Mouse (Mus musculus): ENCODE results near the gene Tbc1d8. TPM values are rescaled to one million over a fixed set of nuclear protein-coding genes. Genes with fewer than 3 reads are reported as not detected.

Gene Tbc1d8
- polyA plus RNA-seq, 1 experiment from 2014 or later, result 9.9 TPM

- no peak overlapping the region for H3K27ac ChIP-seq
- ATAC-seq (replicated peaks; ENCODE audit: low FRiP score), result no peak
- H3K9ac ChIP-seq, result no peak overlapping the region
These were observed 70.4 kb downstream of the Tbc1d8 start for GRCm38 (mm10) chr1:39408123-39408522.

GRCm38 (mm10) chr1:39407108-39407507 lies 71.4 kb downstream of the Tbc1d8 start:
- no peak for ATAC-seq (replicated peaks; ENCODE audit: low FRiP score)
- no peak overlapping the region for H3K4me2 ChIP-seq
- no peak overlapping the region for H3K4me3 ChIP-seq (replicated peaks)
- no peak overlapping the region for H3K9ac ChIP-seq
- no peaks in the 10 kb centered on the region for H3K9me3 ChIP-seq (replicated peaks)
- no peaks in the 10 kb centered on the region for H3K27me3 ChIP-seq
- no peaks in the 10 kb centered on the region for H3K36me3 ChIP-seq
- no peak overlapping the region for H3K27ac ChIP-seq
- H3K4me1 ChIP-seq, result peaks cover 25% of the 10 kb centered on the region
- 52% methylated on average over 4 of the region's 4 CpGs for WGBS

More at GRCm38 (mm10) chr1:39408123-39408522, 70.4 kb downstream of the Tbc1d8 start:
- Histone ChIP-seq H3K4me1 (peaks cover 25% of the 10 kb centered on the region), H3K9me3 (replicated peaks) (no peaks in the 10 kb centered on the region), H3K4me3 (replicated peaks) (no peak overlapping the region), H3K27me3 (no peaks in the 10 kb centered on the region), H3K36me3 (no peaks in the 10 kb centered on the region), H3K4me2 (no peak overlapping the region)
- WGBS, result 86% methylated on average over 6 of the region's 6 CpGs

- WGBS, result 93% methylated on average over 3 of the region's 3 CpGs
- no peak overlapping the region for H3K4me3 ChIP-seq (replicated peaks)
- H3K4me1 ChIP-seq, result no peaks in the 10 kb centered on the region
- no peaks in the 10 kb centered on the region for H3K9me3 ChIP-seq (replicated peaks)
- no peak overlapping the region for H3K4me2 ChIP-seq
- peaks cover 20% of the 10 kb centered on the region for H3K36me3 ChIP-seq
- H3K27me3 ChIP-seq, result no peaks in the 10 kb centered on the region
- H3K9ac ChIP-seq, result no peak overlapping the region
- no peak overlapping the region for H3K27ac ChIP-seq
- no peak for ATAC-seq (replicated peaks; ENCODE audit: low FRiP score)
These were observed 78.4 kb downstream of the Tbc1d8 start for GRCm38 (mm10) chr1:39400173-39400572.

- peaks cover 20% of the 10 kb centered on the region for H3K36me3 ChIP-seq
- H3K4me3 ChIP-seq (replicated peaks), result no peak overlapping the region
- no peaks in the 10 kb centered on the region for H3K9me3 ChIP-seq (replicated peaks)
- no peaks in the 10 kb centered on the region for H3K4me1 ChIP-seq
- no peak overlapping the region for H3K4me2 ChIP-seq
- no peak overlapping the region for H3K27ac ChIP-seq
- WGBS, result 76% methylated on average over 4 of the region's 4 CpGs
- H3K9ac ChIP-seq, result no peak overlapping the region
- no peaks in the 10 kb centered on the region for H3K27me3 ChIP-seq
- ATAC-seq (replicated peaks; ENCODE audit: low FRiP score), result no peak
These were observed 79.3 kb downstream of the Tbc1d8 start for GRCm38 (mm10) chr1:39399228-39399627.

GRCm38 (mm10) chr1:39398284-39398683 lies 80.3 kb downstream of the Tbc1d8 start:
- Histone ChIP-seq H3K36me3 (peaks cover 20% of the 10 kb centered on the region), H3K9ac (no peak overlapping the region), H3K4me2 (no peak overlapping the region), H3K4me1 (no peaks in the 10 kb centered on the region), H3K9me3 (replicated peaks) (no peaks in the 10 kb centered on the region), H3K27ac (no peak overlapping the region), H3K4me3 (replicated peaks) (no peak overlapping the region), H3K27me3 (no peaks in the 10 kb centered on the region)
- no peak for ATAC-seq (replicated peaks; ENCODE audit: low FRiP score)
- 95% methylated on average over 6 of the region's 6 CpGs for WGBS

GRCm38 (mm10) chr1:39396347-39396746 lies 82.2 kb downstream of the Tbc1d8 start:
- Histone ChIP-seq H3K9me3 (replicated peaks) (no peaks in the 10 kb centered on the region), H3K4me1 (no peaks in the 10 kb centered on the region), H3K27me3 (no peaks in the 10 kb centered on the region), H3K4me3 (replicated peaks) (no peak overlapping the region), H3K27ac (no peak overlapping the region), H3K9ac (no peak overlapping the region), H3K36me3 (peaks cover 26% of the 10 kb centered on the region), H3K4me2 (no peak overlapping the region)
- no peak for ATAC-seq (replicated peaks; ENCODE audit: low FRiP score)
- WGBS, result 66% methylated on average over 4 of the region's 4 CpGs

GRCm38 (mm10) chr1:39394650-39395049 lies 83.9 kb downstream of the Tbc1d8 start:
- peaks cover 20% of the 10 kb centered on the region for H3K36me3 ChIP-seq
- no peak for ATAC-seq (replicated peaks; ENCODE audit: low FRiP score)
- WGBS, result 81% methylated on average over 3 of the region's 3 CpGs
- no peak overlapping the region for H3K4me3 ChIP-seq (replicated peaks)
- no peak overlapping the region for H3K9ac ChIP-seq
- no peak overlapping the region for H3K4me2 ChIP-seq
- no peaks in the 10 kb centered on the region for H3K9me3 ChIP-seq (replicated peaks)
- H3K27ac ChIP-seq, result no peak overlapping the region
- no peaks in the 10 kb centered on the region for H3K27me3 ChIP-seq
- no peaks in the 10 kb centered on the region for H3K4me1 ChIP-seq

GRCm38 (mm10) chr1:39394096-39394495 lies 84.5 kb downstream of the Tbc1d8 start:
- Histone ChIP-seq H3K4me1 (no peaks in the 10 kb centered on the region), H3K4me3 (replicated peaks) (no peak overlapping the region), H3K27ac (no peak overlapping the region), H3K36me3 (peaks cover 20% of the 10 kb centered on the region), H3K27me3 (no peaks in the 10 kb centered on the region), H3K9me3 (replicated peaks) (no peaks in the 10 kb centered on the region), H3K9ac (no peak overlapping the region), H3K4me2 (no peak overlapping the region)
- no peak for ATAC-seq (replicated peaks; ENCODE audit: low FRiP score)
- WGBS, result 43% methylated on average over 10 of the region's 10 CpGs

- peaks cover 20% of the 10 kb centered on the region for H3K36me3 ChIP-seq
- H3K4me3 ChIP-seq (replicated peaks), result no peak overlapping the region
- ATAC-seq (replicated peaks; ENCODE audit: low FRiP score), result no peak
- no peak overlapping the region for H3K27ac ChIP-seq
- 82% methylated on average over 8 of the region's 8 CpGs for WGBS
- no peak overlapping the region for H3K4me2 ChIP-seq
- no peak overlapping the region for H3K9ac ChIP-seq
- no peaks in the 10 kb centered on the region for H3K9me3 ChIP-seq (replicated peaks)
- H3K27me3 ChIP-seq, result no peaks in the 10 kb centered on the region
- no peaks in the 10 kb centered on the region for H3K4me1 ChIP-seq
These were observed 85.2 kb downstream of the Tbc1d8 start for GRCm38 (mm10) chr1:39393217-39393867.

GRCm38 (mm10) chr1:39392189-39392588 lies 86.4 kb downstream of the Tbc1d8 start:
- Histone ChIP-seq H3K9me3 (replicated peaks) (no peaks in the 10 kb centered on the region), H3K4me3 (replicated peaks) (no peak overlapping the region), H3K9ac (no peak overlapping the region), H3K27ac (no peak overlapping the region), H3K27me3 (no peaks in the 10 kb centered on the region), H3K36me3 (peaks cover 9% of the 10 kb centered on the region), H3K4me2 (no peak overlapping the region), H3K4me1 (no peaks in the 10 kb centered on the region)
- no peak for ATAC-seq (replicated peaks; ENCODE audit: low FRiP score)
- WGBS, result 63% methylated on average over 3 of the region's 3 CpGs

GRCm38 (mm10) chr1:39391652-39392051 lies 86.9 kb downstream of the Tbc1d8 start:
- no peak overlapping the region for H3K4me2 ChIP-seq
- H3K36me3 ChIP-seq, result peaks cover 5% of the 10 kb centered on the region
- H3K4me3 ChIP-seq (replicated peaks), result no peak overlapping the region
- no peaks in the 10 kb centered on the region for H3K9me3 ChIP-seq (replicated peaks)
- no peak for ATAC-seq (replicated peaks; ENCODE audit: low FRiP score)
- H3K9ac ChIP-seq, result no peak overlapping the region
- WGBS, result 88% methylated on average over 6 of the region's 6 CpGs
- H3K27me3 ChIP-seq, result no peaks in the 10 kb centered on the region
- H3K27ac ChIP-seq, result no peak overlapping the region
- no peaks in the 10 kb centered on the region for H3K4me1 ChIP-seq

- no peak for ATAC-seq (replicated peaks; ENCODE audit: low FRiP score)
These were observed 89.2 kb downstream of the Tbc1d8 start for GRCm38 (mm10) chr1:39389338-39389737.

GRCm38 (mm10) chr1:39388163-39388562 lies 90.4 kb downstream of the Tbc1d8 start:
- Histone ChIP-seq H3K27me3 (no peaks in the 10 kb centered on the region), H3K9ac (no peak overlapping the region), H3K4me3 (replicated peaks) (no peak overlapping the region), H3K27ac (no peak overlapping the region), H3K4me1 (no peaks in the 10 kb centered on the region), H3K9me3 (replicated peaks) (no peaks in the 10 kb centered on the region), H3K4me2 (no peak overlapping the region), H3K36me3 (peaks cover 7% of the 10 kb centered on the region)
- ATAC-seq (replicated peaks; ENCODE audit: low FRiP score), result no peak
- 81% methylated on average over 2 of the region's 2 CpGs for WGBS

More at GRCm38 (mm10) chr1:39389338-39389737, 89.2 kb downstream of the Tbc1d8 start:
- H3K9me3 ChIP-seq (replicated peaks), result no peaks in the 10 kb centered on the region
- WGBS, result 87% methylated on average over 11 of the region's 11 CpGs
- peaks cover 7% of the 10 kb centered on the region for H3K36me3 ChIP-seq
- H3K27ac ChIP-seq, result no peak overlapping the region
- H3K4me2 ChIP-seq, result no peak overlapping the region
- no peaks in the 10 kb centered on the region for H3K4me1 ChIP-seq
- H3K4me3 ChIP-seq (replicated peaks), result no peak overlapping the region
- no peaks in the 10 kb centered on the region for H3K27me3 ChIP-seq
- no peak overlapping the region for H3K9ac ChIP-seq

All from kidney, embryonic 15.5 days (tissue).